Mouse (Mus musculus) heart, adult 11 months (tissue): ENCODE data around the gene St3gal3.
A peak's percentile ranks its signal among the peaks of the same experiment; 100 is the strongest.

Experiments used
- DNase-seq: peaks from one replicate; pipeline ENCODE4 v3.0.0; 2022

The St3gal3 gene

DNA sequence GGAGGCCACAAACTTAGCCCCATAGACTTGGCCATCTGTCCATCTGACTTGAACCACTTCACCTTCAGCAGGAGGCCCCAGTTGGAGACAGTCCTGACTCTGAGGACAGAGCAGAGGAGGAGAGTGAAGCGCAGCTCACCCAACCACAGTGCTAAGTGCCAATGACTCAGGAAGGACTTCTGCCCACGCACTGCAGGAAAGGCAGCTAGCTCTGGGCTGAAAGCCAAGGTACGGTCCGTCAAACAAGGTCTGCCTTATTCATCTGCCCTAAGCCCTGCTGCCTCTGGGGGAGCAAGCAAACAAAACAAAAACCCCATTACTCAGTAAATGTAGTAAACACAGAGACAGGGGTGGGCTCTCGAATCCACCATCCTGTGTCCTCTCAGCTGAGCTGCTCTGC lies 4.2 kb upstream of the St3gal3 start:
- DNase-seq: peak; percentile 97

DNA sequence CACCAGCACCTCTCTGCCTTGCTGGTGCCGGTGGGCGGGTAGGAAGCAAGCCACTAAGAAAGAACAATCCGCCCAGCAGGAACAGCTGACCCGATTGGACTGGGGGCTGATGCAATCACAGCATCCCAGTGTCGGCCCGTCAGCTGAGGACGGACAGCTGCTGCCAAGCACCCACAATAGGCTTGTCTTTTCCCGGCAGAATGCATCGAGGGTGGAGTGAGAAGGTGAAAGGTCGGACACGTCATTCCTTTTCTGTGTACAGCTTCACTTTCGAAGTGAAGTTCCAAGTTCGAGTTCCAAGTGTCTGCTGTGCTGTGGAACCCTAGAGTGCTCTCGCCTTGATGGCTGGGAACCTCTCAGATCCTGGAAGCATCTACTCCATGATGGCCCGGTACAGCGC lies 3.1 kb upstream of the St3gal3 start:
- DNase-seq: peak; percentile 89

DNA sequence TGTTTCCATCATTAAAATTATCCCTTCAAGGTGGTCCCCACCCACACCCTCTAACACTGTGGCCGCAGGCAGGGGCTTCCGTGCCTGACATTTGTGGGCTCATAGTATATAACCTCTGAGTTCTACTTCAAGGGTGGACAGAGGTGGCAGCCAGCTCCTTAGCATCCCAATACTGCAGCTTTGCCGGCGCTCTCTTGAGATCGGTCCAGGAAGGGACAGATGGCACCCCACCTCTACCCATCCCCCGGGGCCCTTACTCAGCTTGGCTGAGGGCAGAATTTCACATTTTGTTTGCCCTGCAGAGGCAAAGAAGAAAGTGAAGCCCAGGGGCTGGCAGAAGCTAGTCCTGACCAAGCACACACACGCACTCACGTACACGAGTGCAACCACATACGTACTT lies 2.6 kb upstream of the St3gal3 start:
- peak; percentile 89 for DNase-seq

- DNase-seq: no peak
These were observed 700 bp upstream of the St3gal3 start for GRCm38 (mm10) chr4:118135414-118135813.

DNA sequence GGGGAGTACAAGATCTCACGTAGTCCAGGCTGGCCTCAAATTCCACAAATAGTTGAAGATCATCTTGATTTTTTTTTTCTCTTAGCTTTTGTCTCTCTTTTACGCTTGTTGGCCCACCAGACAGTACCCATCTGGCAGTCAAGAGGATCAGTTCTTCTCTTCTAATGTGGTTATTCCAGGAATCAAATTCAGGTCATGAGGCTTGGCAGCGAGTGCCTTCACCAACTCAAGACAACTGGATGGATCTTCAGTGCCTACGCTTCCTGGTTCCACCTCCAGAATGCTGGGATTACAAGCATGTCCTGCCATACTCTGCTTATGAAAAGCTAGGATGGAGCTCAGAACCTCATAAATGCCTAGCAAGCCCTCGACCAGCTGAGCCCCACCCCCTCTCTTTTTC lies 3.4 kb downstream of the St3gal3 start:
- DNase-seq: no peak

DNA sequence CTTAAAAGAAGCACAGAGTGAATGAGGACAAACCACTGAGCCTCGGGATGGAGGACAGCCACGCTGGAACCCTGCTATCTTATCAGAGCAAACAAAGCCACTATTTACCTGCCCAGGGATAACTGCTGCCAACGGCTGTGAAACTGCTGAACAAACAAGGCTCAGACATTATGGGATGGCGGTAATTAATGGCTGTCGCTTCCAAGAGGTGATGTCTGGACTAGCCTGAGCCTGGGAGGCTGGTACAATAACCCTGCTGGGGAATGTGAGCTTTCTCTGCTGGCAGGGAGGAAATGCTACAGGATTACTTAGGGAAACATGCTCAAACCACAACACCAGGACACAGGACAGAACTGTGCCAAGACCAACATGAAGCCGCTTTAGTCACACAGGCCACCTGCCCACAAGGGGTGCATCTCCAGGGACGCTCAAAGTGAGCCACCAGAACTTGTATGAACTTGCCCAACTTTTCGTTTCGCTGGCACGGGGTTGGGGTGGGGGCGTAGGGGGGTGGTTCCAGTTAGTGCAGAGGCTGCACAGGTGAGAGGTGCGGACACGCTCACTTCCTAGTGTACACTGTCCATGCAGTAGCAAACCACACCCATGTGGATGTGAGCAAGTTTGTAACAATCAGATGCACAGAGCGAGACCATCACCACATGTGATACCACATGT lies 11.5 kb downstream of the St3gal3 start:
- peak; percentile 86 for DNase-seq

- DNase-seq: no peak
These were observed 12.6 kb downstream of the St3gal3 start for GRCm38 (mm10) chr4:118122078-118122477.

- DNase-seq: no peak
These were observed 17.1 kb downstream of the St3gal3 start for GRCm38 (mm10) chr4:118117565-118117964.

DNA sequence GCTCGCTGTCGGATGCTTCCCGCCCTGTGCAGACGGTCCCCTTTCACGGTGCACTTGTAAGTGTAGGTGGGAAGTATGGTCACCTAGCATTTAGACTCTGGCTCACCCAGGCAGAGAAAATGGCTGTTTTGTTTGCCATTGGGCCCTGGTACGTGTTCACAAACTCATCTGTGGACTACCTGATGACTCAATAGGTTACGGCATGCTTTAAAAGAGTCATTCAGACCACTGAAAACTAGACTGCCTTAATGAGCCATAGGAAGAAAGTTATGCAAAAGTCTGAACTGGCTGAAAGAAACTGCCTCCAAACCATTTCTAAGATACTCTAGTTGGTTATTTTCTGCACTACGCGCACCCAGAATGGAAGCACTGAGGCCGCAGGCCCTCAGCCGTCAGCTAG lies 18.6 kb downstream of the St3gal3 start:
- DNase-seq: no peak

DNA sequence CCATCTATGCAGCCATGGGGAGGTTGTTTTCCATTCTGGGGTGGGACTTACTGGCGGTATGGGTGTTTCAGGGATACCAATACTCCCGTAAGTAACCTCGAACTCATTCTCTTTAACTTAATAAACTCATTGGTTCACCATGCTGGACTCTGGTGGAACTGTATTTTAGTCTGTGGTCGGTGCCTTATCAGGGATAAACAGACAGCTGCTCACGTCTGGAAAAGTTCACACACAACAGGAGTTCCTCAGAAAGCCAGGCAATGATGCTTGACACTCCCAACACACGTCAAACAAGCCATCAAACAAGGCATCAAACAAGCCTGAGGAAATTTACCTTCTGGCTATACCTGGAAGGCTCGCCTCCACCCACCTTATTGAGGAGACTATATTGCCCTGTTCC lies 19.6 kb downstream of the St3gal3 start:
- DNase-seq: no peak

DNA sequence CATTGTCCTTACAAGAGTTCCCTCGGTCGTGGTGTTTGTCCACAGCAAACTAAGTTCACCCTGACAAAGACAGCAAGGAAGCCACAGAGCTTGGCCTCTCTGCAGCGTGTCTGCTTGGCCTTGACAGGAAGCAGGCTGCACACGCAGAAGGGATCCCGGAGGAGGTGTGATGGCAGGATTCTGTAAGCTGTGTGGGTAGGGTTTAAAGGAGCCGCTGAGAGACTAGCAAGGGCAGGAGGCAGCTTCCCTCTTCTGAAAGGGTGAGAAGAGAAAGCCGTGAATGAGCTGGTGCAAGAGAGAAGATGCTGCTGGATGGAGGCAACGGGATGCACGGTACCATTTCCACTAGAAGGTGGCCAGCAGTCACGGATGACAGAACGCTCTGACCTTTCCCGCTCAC lies 22.1 kb downstream of the St3gal3 start:
- DNase-seq: no peak

- DNase-seq: no peak
These were observed 25.1 kb downstream of the St3gal3 start for GRCm38 (mm10) chr4:118109649-118110048.

GRCm38 (mm10) chr4:118108779-118109178 lies 25.9 kb downstream of the St3gal3 start:
- peak; percentile 91 for DNase-seq

- no peak for DNase-seq
These were observed 29.3 kb downstream of the St3gal3 start for GRCm38 (mm10) chr4:118105256-118106053.

DNA sequence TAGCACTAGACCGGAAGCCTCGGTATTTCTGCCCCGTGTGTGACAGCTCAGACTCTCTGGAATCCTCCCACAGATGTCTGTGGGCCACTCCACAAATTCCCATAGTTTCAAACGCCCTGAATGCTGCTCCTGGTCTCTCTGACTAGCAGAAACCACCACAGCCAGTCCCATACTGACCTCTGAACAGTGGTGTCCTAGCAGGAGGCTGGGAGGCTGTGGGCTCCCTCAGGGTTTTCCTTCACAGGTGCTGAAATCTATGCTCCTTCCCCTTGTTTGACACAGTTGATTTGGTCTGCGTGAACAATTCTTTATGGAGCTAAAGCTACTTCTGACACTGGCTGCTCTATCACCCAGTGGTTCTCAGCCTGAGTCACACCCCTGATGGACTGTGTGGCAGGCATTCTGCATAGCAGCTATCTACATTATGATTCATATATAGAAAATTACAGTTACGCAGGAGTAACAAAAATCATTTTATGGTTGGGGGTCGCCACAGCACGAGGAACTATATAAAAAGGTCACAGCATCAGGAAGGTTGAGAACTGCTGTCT lies 31.4 kb downstream of the St3gal3 start:
- no peak for DNase-seq

- no peak for DNase-seq
These were observed 33.2 kb downstream of the St3gal3 start for GRCm38 (mm10) chr4:118101497-118101896.

DNA sequence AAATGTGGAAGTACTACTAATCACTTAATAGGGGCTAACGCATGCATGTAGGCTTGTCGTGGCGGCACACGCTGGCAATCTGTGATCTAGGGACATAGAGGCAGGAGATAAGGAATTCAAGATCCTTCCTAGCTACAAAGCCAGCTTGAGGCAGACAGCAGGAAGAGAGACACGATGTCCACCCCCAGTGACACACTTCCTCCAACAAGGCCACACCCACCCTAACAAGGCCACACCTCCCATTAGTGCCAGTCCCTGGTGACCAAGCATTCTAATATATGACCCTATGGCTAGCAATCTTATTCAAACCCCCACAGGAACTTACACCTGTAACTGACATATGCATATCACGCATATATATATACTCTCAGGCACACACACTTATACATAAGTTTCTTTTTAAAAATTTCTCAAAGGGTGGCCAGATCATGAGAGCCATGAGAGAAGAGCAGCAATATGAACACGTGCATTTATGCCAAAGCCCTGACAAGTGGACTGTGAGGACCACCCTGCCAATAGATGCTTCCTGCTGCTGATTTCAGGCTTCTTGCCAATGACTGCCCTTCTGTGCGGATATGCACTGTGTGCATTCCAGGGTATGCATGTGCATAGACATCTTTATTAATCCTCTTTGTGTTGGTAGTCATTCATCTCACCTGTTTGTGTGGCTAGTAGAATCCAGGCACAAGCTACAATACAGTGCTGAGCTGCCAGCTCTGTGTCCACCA lies 34.9 kb downstream of the St3gal3 start:
- no peak for DNase-seq

GRCm38 (mm10) chr4:118098571-118098970 lies 36.1 kb downstream of the St3gal3 start:
- no peak for DNase-seq

- DNase-seq: no peak
These were observed 38.6 kb downstream of the St3gal3 start for GRCm38 (mm10) chr4:118096069-118096468.

DNA sequence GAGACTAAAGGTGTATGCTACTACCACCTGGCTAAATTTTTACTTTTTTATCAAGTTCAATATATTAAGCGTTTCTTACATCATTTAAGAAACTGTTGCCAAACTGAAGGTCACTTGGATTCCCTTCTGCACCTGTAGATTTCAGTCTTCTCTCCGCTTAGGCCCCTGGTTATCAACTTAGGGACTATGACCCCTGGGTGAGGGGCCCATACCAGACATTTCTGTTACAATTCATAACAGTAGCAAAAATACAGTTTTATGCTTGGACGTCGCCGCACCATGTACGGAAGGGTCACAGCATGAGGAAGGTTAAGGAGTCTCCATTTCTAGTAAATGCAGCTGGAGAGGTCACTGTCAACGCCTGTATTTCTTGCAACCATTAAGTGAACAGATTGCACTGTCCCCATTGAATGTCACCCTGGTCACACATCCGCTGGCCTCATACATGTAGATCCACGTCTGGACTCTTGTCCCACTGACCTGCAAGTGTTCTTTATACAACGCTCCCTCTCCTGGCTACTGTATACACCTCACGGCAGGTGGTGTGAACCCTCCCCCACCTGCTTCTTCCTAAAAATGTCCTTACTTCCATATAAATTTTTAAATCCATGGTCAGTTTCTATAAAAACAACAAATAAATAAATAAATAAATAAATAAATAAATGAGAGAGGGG lies 41.8 kb downstream of the St3gal3 start:
- no peak for DNase-seq

DNA sequence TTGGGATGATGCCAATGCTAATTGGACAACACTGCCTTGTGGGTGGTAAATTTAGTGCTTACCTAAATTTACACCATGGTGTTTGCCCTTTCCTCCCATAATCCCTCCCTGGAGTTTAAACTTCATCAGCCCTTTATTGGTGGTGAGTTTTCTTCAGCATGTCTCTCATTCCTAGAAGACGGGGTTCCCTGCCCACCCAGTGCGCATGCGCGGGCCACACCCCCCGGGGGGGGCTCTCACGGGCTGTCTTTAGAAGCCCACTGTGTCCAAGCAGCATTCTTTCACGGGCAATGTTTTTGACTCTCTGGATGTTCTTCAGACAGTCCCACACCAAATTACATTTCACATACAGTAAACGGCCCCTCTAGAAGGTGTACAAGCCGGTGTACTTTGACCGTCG lies 44.3 kb downstream of the St3gal3 start:
- DNase-seq: peak; percentile 89

- DNase-seq: peak; percentile 90
These were observed 44.8 kb downstream of the St3gal3 start for GRCm38 (mm10) chr4:118089939-118090338.

DNA sequence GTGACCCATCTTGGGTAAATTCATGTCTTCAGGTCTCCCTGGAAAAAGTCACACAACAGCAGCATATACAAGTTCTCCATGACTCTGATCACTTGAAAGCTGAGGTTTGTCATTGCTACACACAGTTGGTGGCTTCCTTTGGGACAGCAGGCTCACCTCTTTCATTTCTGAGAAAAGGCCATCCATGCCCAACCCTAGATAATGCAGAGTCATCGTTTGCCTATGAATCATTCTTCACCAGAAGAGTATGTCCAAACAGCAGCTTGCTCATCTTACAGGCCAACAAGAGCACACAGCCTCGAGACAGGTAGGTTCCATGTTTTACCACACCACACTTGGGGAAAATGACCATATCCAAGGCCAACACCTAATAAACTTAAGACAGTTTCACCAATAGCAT lies 45.9 kb downstream of the St3gal3 start:
- peak; percentile 68 for DNase-seq
